Mouse (Mus musculus) hindbrain, embryonic 12.5 days (tissue): ENCODE measurements at regions not wholly inside any gene's neighbourhood (a gene's known extent, or its start where the extent isn't known, plus 50 kb on each side); places are given as distances from the start of the nearest gene placed in this dataset.

Experiments used
- ATAC-seq: fragments of 200-750 bp; cut with Nextera tagmentation; 2 replicates; pipeline ENCODE4 v1.8.0; 2017; ENCODE audit warnings: moderate TSS enrichment; ENCODE audit not compliant: low FRiP score
- H3K27ac ChIP-seq: fragments of 300-500 bp; sonication (generic); 2 replicates; pipeline ENCODE4 v1.5.1; 2016; ENCODE audit warnings: mild to moderate bottlenecking
- H3K27me3 ChIP-seq: fragments of 300-500 bp; sonication (generic); 2 replicates; pipeline ENCODE4 v1.6.1; 2016; ENCODE audit warnings: mild to moderate bottlenecking
- H3K36me3 ChIP-seq: fragments of 300-500 bp; sonication (generic); 2 replicates; pipeline ENCODE4 v1.6.1; 2016; ENCODE audit warnings: mild to moderate bottlenecking
- H3K4me1 ChIP-seq: fragments of 300-500 bp; sonication (generic); 2 replicates; pipeline ENCODE4 v1.6.1; 2016
- H3K4me2 ChIP-seq: fragments of 300-500 bp; sonication (generic); replicated peaks from 2 replicates; pipeline ENCODE4 v1.6.1; 2016; ENCODE audit warnings: mild to moderate bottlenecking
- H3K4me3 ChIP-seq: fragments of 300-500 bp; sonication (generic); 2 replicates; pipeline ENCODE4 v1.5.1; 2016; ENCODE audit warnings: mild to moderate bottlenecking
- H3K9ac ChIP-seq: fragments of 300-500 bp; sonication (generic); 2 replicates; pipeline ENCODE4 v1.6.1; 2016; ENCODE audit warnings: mild to moderate bottlenecking, moderate library complexity
- H3K9me3 ChIP-seq: fragments of 300-500 bp; sonication (generic); replicated peaks from 2 replicates; pipeline ENCODE4 v1.6.1; 2016; ENCODE audit warnings: mild to moderate bottlenecking
- WGBS: fragments of 180-500 bp; shearing (Covaris S2); methylation state at CpG from one replicate; pipeline ENCODE4 v1.1.7; 2016; 5-methylcytosine and 5-hydroxymethylcytosine counted together

- H3K4me2 ChIP-seq, result no peak overlapping the region
- no peak overlapping the region for H3K27ac ChIP-seq
- WGBS, result 86% methylated on average over 2 of the region's 2 CpGs
- H3K4me3 ChIP-seq, result no peak overlapping the region
- ATAC-seq, result no peak
- H3K4me1 ChIP-seq, result no peaks in the 10 kb centered on the region
- no peaks in the 10 kb centered on the region for H3K27me3 ChIP-seq
- no peak overlapping the region for H3K9ac ChIP-seq
- H3K9me3 ChIP-seq, result no peaks in the 10 kb centered on the region
- H3K36me3 ChIP-seq, result no peaks in the 10 kb centered on the region
These were observed 80.1 kb downstream of the Anxa1 start for GRCm38 (mm10) chr19:20310653-20311052.

GRCm38 (mm10) chr19:20300066-20300651 is 90.6 kb downstream of the Anxa1 start:
- Histone ChIP-seq H3K36me3 (no peaks in the 10 kb centered on the region), H3K4me3 (no peak overlapping the region), H3K27ac (no peak overlapping the region), H3K27me3 (no peaks in the 10 kb centered on the region), H3K4me1 (no peaks in the 10 kb centered on the region; the same call in 1 of the 2 replicates), H3K9me3 (no peaks in the 10 kb centered on the region), H3K4me2 (no peak overlapping the region), H3K9ac (no peak overlapping the region)
- 43% methylated on average over 2 of the region's 2 CpGs for WGBS
- no peak for ATAC-seq

GRCm38 (mm10) chr19:20298431-20298830 is 92.3 kb downstream of the Anxa1 start:
- WGBS, result 95% methylated on average over 2 of the region's 2 CpGs
- no peak overlapping the region for H3K4me2 ChIP-seq

GRCm38 (mm10) chr19:20285188-20285587 is 105.6 kb downstream of the Anxa1 start:
- 89% methylated on average over 4 of the region's 4 CpGs for WGBS
- Histone ChIP-seq H3K27ac (no peak overlapping the region), H3K27me3 (no peaks in the 10 kb centered on the region), H3K4me3 (no peak overlapping the region), H3K4me1 (no peaks in the 10 kb centered on the region), H3K9ac (no peak overlapping the region), H3K4me2 (no peak overlapping the region), H3K36me3 (no peaks in the 10 kb centered on the region), H3K9me3 (no peaks in the 10 kb centered on the region)
- ATAC-seq, result no peak

More at GRCm38 (mm10) chr19:20298431-20298830, 92.3 kb downstream of the Anxa1 start:
- no peaks in the 10 kb centered on the region; the same call in 1 of the 2 replicates for H3K4me1 ChIP-seq
- no peak overlapping the region for H3K9ac ChIP-seq
- H3K27me3 ChIP-seq, result no peaks in the 10 kb centered on the region
- no peak overlapping the region for H3K4me3 ChIP-seq
- H3K27ac ChIP-seq, result no peak overlapping the region
- H3K36me3 ChIP-seq, result no peaks in the 10 kb centered on the region
- no peaks in the 10 kb centered on the region for H3K9me3 ChIP-seq
- ATAC-seq, result no peak

GRCm38 (mm10) chr19:20283105-20283504 is 107.6 kb downstream of the Anxa1 start:
- WGBS, result 87% methylated on average over 2 of the region's 2 CpGs
- no peaks in the 10 kb centered on the region for H3K27me3 ChIP-seq
- H3K4me3 ChIP-seq, result no peak overlapping the region
- H3K27ac ChIP-seq, result no peak overlapping the region
- ATAC-seq, result no peak
- H3K9ac ChIP-seq, result no peak overlapping the region
- H3K4me2 ChIP-seq, result no peak overlapping the region
- no peaks in the 10 kb centered on the region for H3K9me3 ChIP-seq
- no peaks in the 10 kb centered on the region for H3K4me1 ChIP-seq
- no peaks in the 10 kb centered on the region for H3K36me3 ChIP-seq

- H3K36me3 ChIP-seq, result no peaks in the 10 kb centered on the region
- no peak overlapping the region for H3K4me2 ChIP-seq
- H3K4me3 ChIP-seq, result no peak overlapping the region
- H3K27me3 ChIP-seq, result no peaks in the 10 kb centered on the region
- no peaks in the 10 kb centered on the region for H3K4me1 ChIP-seq
- no peaks in the 10 kb centered on the region for H3K9me3 ChIP-seq
- no peak overlapping the region for H3K27ac ChIP-seq
- H3K9ac ChIP-seq, result no peak overlapping the region
- 86% methylated on average over 2 of the region's 2 CpGs for WGBS
- ATAC-seq, result no peak
These were observed 129.2 kb downstream of the Anxa1 start for GRCm38 (mm10) chr19:20261586-20261985.

GRCm38 (mm10) chr19:20252151-20252550 is 138.6 kb downstream of the Anxa1 start:
- Histone ChIP-seq H3K9me3 (no peaks in the 10 kb centered on the region), H3K4me1 (no peaks in the 10 kb centered on the region), H3K4me3 (no peak overlapping the region), H3K4me2 (no peak overlapping the region), H3K36me3 (no peaks in the 10 kb centered on the region), H3K27ac (no peak overlapping the region), H3K27me3 (no peaks in the 10 kb centered on the region), H3K9ac (no peak overlapping the region)
- no peak for ATAC-seq
- 96% methylated on average over 2 of the region's 2 CpGs for WGBS

- Histone ChIP-seq H3K9ac (no peak overlapping the region), H3K27me3 (no peaks in the 10 kb centered on the region), H3K4me2 (no peak overlapping the region), H3K36me3 (no peaks in the 10 kb centered on the region), H3K27ac (no peak overlapping the region), H3K4me1 (no peaks in the 10 kb centered on the region), H3K4me3 (no peak overlapping the region), H3K9me3 (no peaks in the 10 kb centered on the region)
- 74% methylated on average over 1 of the region's 1 CpGs for WGBS
- ATAC-seq, result no peak
These were observed 146.9 kb downstream of the Anxa1 start for GRCm38 (mm10) chr19:20243817-20244216.

- no peak overlapping the region for H3K27ac ChIP-seq
- no peaks in the 10 kb centered on the region for H3K9me3 ChIP-seq
- no peak for ATAC-seq
- no peaks in the 10 kb centered on the region for H3K4me1 ChIP-seq
- no peak overlapping the region for H3K9ac ChIP-seq
- H3K4me3 ChIP-seq, result no peak overlapping the region
- 85% methylated on average over 6 of the region's 6 CpGs for WGBS
- no peaks in the 10 kb centered on the region for H3K27me3 ChIP-seq
- H3K4me2 ChIP-seq, result no peak overlapping the region
- no peaks in the 10 kb centered on the region for H3K36me3 ChIP-seq
These were observed 149.5 kb downstream of the Anxa1 start for GRCm38 (mm10) chr19:20241266-20241665.

GRCm38 (mm10) chr19:20240471-20240870 is 150.3 kb downstream of the Anxa1 start:
- H3K4me1 ChIP-seq, result no peaks in the 10 kb centered on the region
- no peaks in the 10 kb centered on the region for H3K27me3 ChIP-seq
- H3K36me3 ChIP-seq, result no peaks in the 10 kb centered on the region
- WGBS, result 49% methylated on average over 1 of the region's 1 CpGs
- ATAC-seq, result no peak
- H3K9ac ChIP-seq, result no peak overlapping the region
- H3K9me3 ChIP-seq, result no peaks in the 10 kb centered on the region
- H3K4me3 ChIP-seq, result no peak overlapping the region
- H3K4me2 ChIP-seq, result no peak overlapping the region
- no peak overlapping the region for H3K27ac ChIP-seq

- H3K4me1 ChIP-seq, result no peaks in the 10 kb centered on the region
- H3K27ac ChIP-seq, result no peak overlapping the region
- no peak overlapping the region for H3K9ac ChIP-seq
- WGBS, result 46% methylated on average over 3 of the region's 3 CpGs
- H3K9me3 ChIP-seq, result no peaks in the 10 kb centered on the region
- H3K4me2 ChIP-seq, result no peak overlapping the region
- no peaks in the 10 kb centered on the region for H3K36me3 ChIP-seq
- no peaks in the 10 kb centered on the region for H3K27me3 ChIP-seq
- ATAC-seq, result no peak
- no peak overlapping the region for H3K4me3 ChIP-seq
These were observed 151.3 kb downstream of the Anxa1 start for GRCm38 (mm10) chr19:20239396-20239795.

GRCm38 (mm10) chr19:20226756-20227155 is 164.0 kb downstream of the Anxa1 start:
- no peak overlapping the region for H3K4me2 ChIP-seq
- 93% methylated on average over 7 of the region's 7 CpGs for WGBS
- no peaks in the 10 kb centered on the region for H3K9me3 ChIP-seq
- H3K36me3 ChIP-seq, result no peaks in the 10 kb centered on the region
- H3K9ac ChIP-seq, result no peak overlapping the region
- H3K27me3 ChIP-seq, result no peaks in the 10 kb centered on the region
- no peak for ATAC-seq
- H3K4me3 ChIP-seq, result no peak overlapping the region
- no peaks in the 10 kb centered on the region for H3K4me1 ChIP-seq
- H3K27ac ChIP-seq, result no peak overlapping the region

- ATAC-seq, result no peak
These were observed 173.4 kb downstream of the Anxa1 start for GRCm38 (mm10) chr19:20217389-20217788.

More at GRCm38 (mm10) chr19:20217389-20217788, 173.4 kb downstream of the Anxa1 start:
- no peak overlapping the region for H3K4me2 ChIP-seq
- H3K9me3 ChIP-seq, result no peaks in the 10 kb centered on the region
- H3K27ac ChIP-seq, result no peak overlapping the region
- H3K27me3 ChIP-seq, result no peaks in the 10 kb centered on the region
- no peaks in the 10 kb centered on the region for H3K36me3 ChIP-seq
- no peak overlapping the region for H3K9ac ChIP-seq
- H3K4me3 ChIP-seq, result no peak overlapping the region
- no peaks in the 10 kb centered on the region for H3K4me1 ChIP-seq
